Mouse (Mus musculus) kidney, postnatal 0 days (tissue): Measurements from ENCODE around the gene Pex7. TPM values are rescaled to one million over a fixed set of nuclear protein-coding genes. Genes with fewer than 3 reads are reported as not detected.

Experiments used
- ATAC-seq: fragments of 200-750 bp; cut with Nextera tagmentation; replicated peaks from 2 replicates; pipeline ENCODE4 v1.8.0; 2017; ENCODE audit warnings: low read depth, moderate number of reproducible peaks, moderate TSS enrichment, moderate library complexity; ENCODE audit not compliant: low FRiP score
- DNase-seq: peaks from one replicate; pipeline ENCODE4 v3.0.0-alpha.2; 2016; ENCODE audit warnings: low spot score
- H3K27ac ChIP-seq: fragments of 300-500 bp; sonication (generic); 2 replicates; pipeline ENCODE4 v1.5.1; 2014; ENCODE audit warnings: mild to moderate bottlenecking
- H3K27me3 ChIP-seq: fragments of 300-500 bp; sonication (generic); 2 replicates; pipeline ENCODE4 v1.6.1; 2014; ENCODE audit warnings: low read length, mixed read lengths; ENCODE audit not compliant: insufficient read depth
- H3K36me3 ChIP-seq: fragments of 300-500 bp; sonication (generic); 2 replicates; pipeline ENCODE4 v1.6.1; 2014; ENCODE audit warnings: low read length, mixed read lengths; ENCODE audit not compliant: insufficient read depth
- H3K4me1 ChIP-seq: fragments of 300-500 bp; sonication (generic); replicated peaks from 2 replicates; pipeline ENCODE4 v1.6.1; 2014; ENCODE audit warnings: antibody characterized with exemption, low read length, mixed read lengths; ENCODE audit not compliant: insufficient read depth
- H3K4me2 ChIP-seq: fragments of 300-500 bp; sonication (generic); 2 replicates; pipeline ENCODE4 v1.6.1; 2014; ENCODE audit warnings: mild to moderate bottlenecking, low read length, moderate library complexity, mixed read lengths
- H3K4me3 ChIP-seq: fragments of 300-500 bp; sonication (generic); replicated peaks from 2 replicates; pipeline ENCODE4 v1.5.1; 2014; ENCODE audit warnings: low read depth, low read length
- H3K9ac ChIP-seq: fragments of 300-500 bp; sonication (generic); 2 replicates; pipeline ENCODE4 v1.6.1; 2014; ENCODE audit warnings: low read depth, low read length
- H3K9me3 ChIP-seq: fragments of 300-500 bp; sonication (generic); replicated peaks from 2 replicates; pipeline ENCODE4 v1.6.1; 2016; ENCODE audit warnings: low read length, inconsistent platforms, mixed read lengths
- CTCF ChIP-seq: IDR thresholded peaks from 2 replicates; pipeline ENCODE4 v1.5.1; 2016; ENCODE audit warnings: antibody characterized with exemption, low read depth, mild to moderate bottlenecking, moderate library complexity
- WGBS: fragments of 180-500 bp; shearing (Covaris S2); extraction: QIAGEN DNeasy Blood & Tissue Kit; methylation state at CpG from one replicate; pipeline ENCODE4 v1.1.7; 2014; 5-methylcytosine and 5-hydroxymethylcytosine counted together
- polyA plus RNA-seq: library from polyadenylated mRNA; unstranded; fragments of >200 nt; fragmentation: Nextera tagmentation; extraction: Ambion mirVana; gene quantifications from 2 replicates; pipeline ENCODE4 v1.2.1, GENCODE M21; 2015

Gene Pex7
- polyA plus RNA-seq, 1 experiment from 2014 or later, result 64.8 TPM

DNA sequence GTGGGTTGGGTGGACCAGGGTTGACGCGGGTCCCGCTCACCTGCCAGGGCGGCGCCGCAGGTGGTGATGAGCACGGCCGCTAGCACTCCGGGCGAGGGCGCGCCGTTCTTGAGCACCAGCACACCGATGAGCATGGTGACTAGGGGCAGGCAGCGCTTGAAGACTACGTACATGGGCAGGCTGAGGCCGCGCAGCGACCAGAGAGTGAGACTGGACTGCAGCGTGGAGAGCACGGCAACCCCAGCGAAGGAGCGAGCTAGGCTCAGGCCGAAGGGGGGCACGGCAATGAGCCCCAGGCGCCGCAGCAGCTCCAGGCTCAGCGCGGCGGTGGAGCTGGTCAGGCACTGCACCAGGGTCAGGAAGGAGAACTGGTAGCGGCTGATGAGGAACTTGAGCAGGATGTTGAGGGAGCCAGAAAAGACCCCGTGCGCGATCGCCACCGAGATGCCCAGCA, 56.9 kb downstream of the Pex7 start:
- Histone ChIP-seq H3K9me3 (no peaks in the 10 kb centered on the region), H3K4me1 (peaks cover 22% of the 10 kb centered on the region), H3K4me3 (peak overlapping the region; percentile 47), H3K27ac (no peak overlapping the region), H3K9ac (peak overlapping the region; percentile 42; the same call in 1 of the 2 replicates), H3K4me2 (peak overlapping the region; percentile 94), H3K36me3 (no peaks in the 10 kb centered on the region), H3K27me3 (peaks cover 42% of the 10 kb centered on the region)
- WGBS, result under 1% methylated on average over 36 of the region's 36 CpGs
- no peak for TF ChIP-seq CTCF
- ATAC-seq (peak; percentile 34), DNase-seq (peak; percentile 17)

DNA sequence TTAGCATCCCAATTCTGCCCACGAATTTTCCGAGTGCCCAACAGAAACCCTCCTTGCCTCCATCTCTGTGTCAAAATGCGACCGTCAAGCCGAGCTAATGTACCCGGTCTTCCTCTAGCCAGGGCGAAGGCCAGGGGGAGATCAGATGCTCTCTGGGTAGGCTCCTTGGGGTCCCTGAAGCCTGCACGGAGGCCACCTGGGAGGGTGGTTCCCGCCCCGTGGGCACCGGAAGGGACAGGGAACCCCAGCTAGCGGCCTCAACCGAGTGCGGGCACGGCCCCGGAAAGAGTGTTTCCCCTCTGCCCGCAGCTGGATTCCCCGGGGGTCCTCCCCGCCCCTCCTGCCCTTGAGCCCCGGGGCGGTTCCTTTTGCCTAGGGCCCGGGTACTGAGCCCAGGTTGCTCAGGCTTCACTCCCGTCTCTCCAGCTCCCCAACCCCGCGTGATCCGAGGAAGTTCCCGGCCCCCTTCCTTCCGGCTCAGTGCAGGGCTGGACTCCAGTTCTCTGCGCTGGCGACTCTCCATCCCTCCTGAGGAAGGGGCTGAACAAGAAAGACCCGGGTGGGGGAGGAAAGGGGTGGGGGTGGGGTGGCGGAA, 57.6 kb downstream of the Pex7 start:
- peaks cover 42% of the 10 kb centered on the region for H3K27me3 ChIP-seq

GRCm38 (mm10) chr10:19848928-19849770, 58.3 kb downstream of the Pex7 start:
- no peak for ATAC-seq
- no peaks in the 10 kb centered on the region for H3K9me3 ChIP-seq
- H3K4me1 ChIP-seq, result peaks cover 22% of the 10 kb centered on the region
- H3K27me3 ChIP-seq, result peaks cover 42% of the 10 kb centered on the region
- H3K4me2 ChIP-seq, result peak overlapping the region; percentile 94
- WGBS, result 9% methylated on average over 44 of the region's 44 CpGs
- no peak overlapping the region for H3K27ac ChIP-seq
- H3K4me3 ChIP-seq, result peak overlapping the region; percentile 47
- H3K9ac ChIP-seq, result 0 out of 2 replicates have a peak overlapping the region, but pooled peaks have one; percentile 42
- no peak for DNase-seq
- no peaks in the 10 kb centered on the region for H3K36me3 ChIP-seq
- TF ChIP-seq CTCF, result no peak

More for the DNA sequence above, 57.6 kb downstream of the Pex7 start:
- no peaks in the 10 kb centered on the region for H3K36me3 ChIP-seq
- peak overlapping the region; percentile 94 for H3K4me2 ChIP-seq
- TF ChIP-seq CTCF, result no peak
- under 1% methylated on average over 30 of the region's 32 CpGs for WGBS
- no peaks in the 10 kb centered on the region for H3K9me3 ChIP-seq
- ATAC-seq (peak; percentile 44; the same call in 1 of the 2 replicates), DNase-seq (peak; percentile 24)
- H3K4me3 ChIP-seq, result peak overlapping the region; percentile 47
- peak overlapping the region; percentile 42; the same call in 1 of the 2 replicates for H3K9ac ChIP-seq
- H3K27ac ChIP-seq, result no peak overlapping the region
- H3K4me1 ChIP-seq, result peaks cover 22% of the 10 kb centered on the region

- no peaks in the 10 kb centered on the region for H3K9me3 ChIP-seq
- H3K9ac ChIP-seq, result no peak overlapping the region
- H3K4me1 ChIP-seq, result no peaks in the 10 kb centered on the region
- H3K36me3 ChIP-seq, result no peaks in the 10 kb centered on the region
- 93% methylated on average over 5 of the region's 5 CpGs for WGBS
- H3K27me3 ChIP-seq, result no peaks in the 10 kb centered on the region
- no peak overlapping the region for H3K4me2 ChIP-seq
- DNase-seq (no peak), ATAC-seq (no peak)
- TF ChIP-seq CTCF, result no peak
- H3K4me3 ChIP-seq, result no peak overlapping the region
- no peak overlapping the region for H3K27ac ChIP-seq
These were observed 67.7 kb downstream of the Pex7 start for GRCm38 (mm10) chr10:19839836-19840235.

- H3K4me1 ChIP-seq, result no peaks in the 10 kb centered on the region
- no peak for TF ChIP-seq CTCF
- ATAC-seq (no peak), DNase-seq (no peak)
- H3K9me3 ChIP-seq, result no peaks in the 10 kb centered on the region
- H3K36me3 ChIP-seq, result no peaks in the 10 kb centered on the region
- H3K27me3 ChIP-seq, result no peaks in the 10 kb centered on the region
- WGBS, result 81% methylated on average over 8 of the region's 8 CpGs
- H3K4me2 ChIP-seq, result no peak overlapping the region
- H3K4me3 ChIP-seq, result no peak overlapping the region
- no peak overlapping the region for H3K27ac ChIP-seq
- no peak overlapping the region for H3K9ac ChIP-seq
These were observed 71.4 kb downstream of the Pex7 start for GRCm38 (mm10) chr10:19835887-19836710.

- 98% methylated on average over 6 of the region's 6 CpGs for WGBS
- no peaks in the 10 kb centered on the region for H3K36me3 ChIP-seq
- H3K4me1 ChIP-seq, result no peaks in the 10 kb centered on the region
- H3K4me3 ChIP-seq, result no peak overlapping the region
- no peaks in the 10 kb centered on the region for H3K9me3 ChIP-seq
- no peak overlapping the region for H3K4me2 ChIP-seq
- no peak overlapping the region for H3K27ac ChIP-seq
- no peak overlapping the region for H3K9ac ChIP-seq
- no peak for DNase-seq
- TF ChIP-seq CTCF, result no peak
- no peak for ATAC-seq
- H3K27me3 ChIP-seq, result no peaks in the 10 kb centered on the region
These were observed 73.3 kb downstream of the Pex7 start for GRCm38 (mm10) chr10:19834222-19834621.
